Mouse (Mus musculus) erythroid progenitor cell, adult 5-6 weeks (primary cell): ENCODE results near the gene 1300017J02Rik. TPM values are rescaled to one million over a fixed set of nuclear protein-coding genes. Genes with fewer than 3 reads are reported as not detected.

Experiments
- ATAC-seq: replicated peaks from 2 replicates; pipeline ENCODE4 v1.8.0; 2016; ENCODE audit warnings: moderate number of reproducible peaks, mild to moderate bottlenecking, moderate TSS enrichment, inconsistent platforms; ENCODE audit not compliant: poor library complexity, low FRiP score, severe bottlenecking
- total RNA-seq, 2 experiments: library from RNA; stranded (forward) in 1 of 2; stranded (reverse) in 1 of 2; fragments of 150-400 nt in 1 of 2; fragments of 186-747, 209-891 nt in 1 of 2; gene quantifications; 2 replicates each; pipeline versions ENCODE4 v1.2.3 to v1.2.4; 2015 to 2017; ENCODE audit warnings: low replicate concordance in 2 of 2

Gene 1300017J02Rik
- total RNA-seq, 2 experiments from 2014 or later, result 172 to 265 TPM

DNA sequence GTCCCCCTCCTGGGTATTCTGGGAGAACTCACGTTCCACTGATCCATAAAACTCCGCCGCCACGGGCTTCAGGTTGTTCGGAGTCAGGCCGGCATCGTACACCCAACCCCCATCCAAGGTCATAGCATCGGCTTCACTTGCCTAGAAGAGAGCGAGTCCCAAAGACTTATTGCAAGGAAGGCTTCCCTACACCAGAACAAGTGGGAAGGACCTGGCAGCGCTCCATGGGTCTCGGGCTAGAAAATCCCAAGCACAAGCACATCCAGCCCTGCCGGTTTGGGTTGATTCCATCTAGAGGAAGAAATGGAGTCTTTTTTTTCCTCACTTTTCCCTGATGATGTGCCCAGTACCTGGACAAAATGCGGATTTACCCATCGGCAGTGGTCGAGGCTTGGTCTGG lies 78.1 kb downstream of the 1300017J02Rik start:
- ATAC-seq, result no peak

DNA sequence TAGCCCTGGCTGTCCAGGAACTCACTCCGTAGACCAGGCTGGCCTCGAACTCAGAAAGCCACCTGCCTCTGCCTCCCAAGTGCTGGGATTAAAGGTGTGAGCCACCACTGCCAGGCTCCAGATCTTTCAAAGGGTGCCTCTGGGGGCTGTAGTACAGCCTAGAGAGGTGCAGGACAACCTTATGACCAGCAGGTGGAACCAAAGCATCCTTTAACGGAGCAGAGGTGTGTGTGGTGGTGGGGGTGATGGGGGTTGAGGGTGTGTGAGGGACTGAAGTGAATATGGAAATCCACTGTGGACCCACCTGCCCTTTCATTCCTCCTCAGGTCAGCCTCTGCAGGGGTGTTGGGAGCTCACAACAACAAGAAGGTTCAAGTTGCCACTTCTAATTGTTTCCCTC lies 79.4 kb downstream of the 1300017J02Rik start:
- peak; percentile 65; the same call in 1 of the 2 replicates for ATAC-seq

DNA sequence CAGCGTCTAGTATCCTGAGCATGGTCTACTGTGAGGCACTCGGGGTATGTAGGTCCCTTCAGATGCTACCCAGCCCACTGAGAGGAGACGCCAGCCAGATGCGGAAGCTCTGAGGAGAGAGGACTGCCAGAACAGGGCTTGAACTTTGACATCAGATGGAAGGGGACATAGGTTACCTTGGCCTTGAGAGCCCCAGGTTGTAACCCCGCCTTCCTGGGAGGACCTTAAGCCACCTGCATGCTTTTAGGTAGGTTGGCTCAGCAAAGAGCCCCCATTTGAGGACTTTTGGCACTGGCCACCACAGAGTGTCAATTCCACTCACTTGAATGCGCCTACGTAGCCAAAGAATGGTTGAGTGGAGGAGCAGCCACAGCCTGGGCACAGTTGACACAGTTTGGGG lies 80.2 kb downstream of the 1300017J02Rik start:
- ATAC-seq, result no peak

DNA sequence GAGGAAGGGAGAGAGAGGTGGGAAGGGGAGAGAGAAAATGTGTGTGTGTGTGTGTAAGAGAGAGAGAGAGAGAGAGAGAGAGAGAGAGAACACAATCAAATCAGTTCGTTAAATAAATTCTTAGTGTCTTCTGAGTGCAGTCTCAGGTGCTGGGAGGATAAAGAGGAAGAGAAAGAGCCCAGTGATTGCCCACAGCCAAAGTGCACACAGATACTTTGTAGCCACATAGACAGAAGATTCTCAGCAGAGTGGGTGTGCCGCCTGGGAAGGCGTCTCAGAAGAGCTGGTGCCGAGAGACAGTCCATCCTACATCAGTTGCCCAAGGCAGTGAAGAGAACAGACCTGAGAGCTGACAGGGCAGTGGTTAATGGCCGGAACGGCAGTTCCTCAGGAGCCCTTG lies 90.6 kb downstream of the 1300017J02Rik start:
- ATAC-seq, result no peak

DNA sequence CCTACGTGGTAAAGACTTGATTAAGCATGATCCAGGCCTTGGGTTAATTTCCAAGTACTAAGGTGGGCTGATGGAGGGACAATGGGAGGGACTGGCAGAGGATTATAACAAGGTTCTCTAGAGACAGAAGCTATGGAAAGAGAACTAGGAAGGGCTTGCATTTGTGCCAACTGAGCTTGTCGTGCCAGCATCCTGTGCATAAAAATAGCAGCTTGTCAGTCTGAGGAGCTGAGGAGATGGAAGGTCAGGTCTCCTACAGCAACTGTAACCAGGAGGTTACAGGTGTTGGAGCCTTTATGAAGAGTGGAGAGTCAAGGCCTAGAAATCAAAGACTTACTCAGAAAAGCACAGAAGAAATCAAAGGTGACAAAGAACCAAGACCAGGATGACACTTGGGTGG lies 91.3 kb downstream of the 1300017J02Rik start:
- ATAC-seq, result no peak

DNA sequence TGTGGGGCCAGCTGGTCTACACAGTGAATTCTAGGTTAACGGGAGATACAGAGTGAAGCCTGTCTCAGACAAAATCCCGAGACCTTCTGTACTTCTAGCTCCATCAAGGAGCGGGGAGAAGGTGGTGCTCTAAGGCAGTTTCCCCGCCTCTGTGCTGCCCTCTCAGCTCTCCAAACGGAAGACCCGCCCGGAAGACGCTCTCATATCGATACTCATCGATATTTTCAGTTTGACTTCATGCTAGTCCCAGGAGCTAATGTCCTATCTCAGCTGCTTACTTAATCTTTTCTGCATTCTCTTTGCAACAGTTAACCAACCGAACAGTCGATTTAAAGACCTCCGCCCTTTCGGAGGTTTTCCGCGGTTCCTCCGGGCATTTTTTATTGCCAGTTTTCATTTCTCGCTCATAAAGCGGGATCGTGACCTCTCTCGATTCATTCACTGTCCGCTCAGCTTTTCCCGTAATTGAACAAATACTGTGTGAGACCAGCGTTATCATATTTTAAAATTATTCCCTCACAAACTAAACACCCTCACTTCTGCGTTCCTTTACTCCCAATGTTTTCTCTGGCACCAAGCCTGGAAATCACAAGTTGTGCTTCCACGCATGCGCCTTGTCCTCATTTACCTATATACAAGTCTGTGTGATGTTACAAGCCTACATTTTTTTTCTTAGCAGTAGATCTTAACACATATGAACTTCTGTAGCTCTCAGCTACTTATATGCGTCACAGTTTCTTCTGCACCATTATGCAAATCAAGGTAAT lies 92.0 kb downstream of the 1300017J02Rik start:
- no peak for ATAC-seq

DNA sequence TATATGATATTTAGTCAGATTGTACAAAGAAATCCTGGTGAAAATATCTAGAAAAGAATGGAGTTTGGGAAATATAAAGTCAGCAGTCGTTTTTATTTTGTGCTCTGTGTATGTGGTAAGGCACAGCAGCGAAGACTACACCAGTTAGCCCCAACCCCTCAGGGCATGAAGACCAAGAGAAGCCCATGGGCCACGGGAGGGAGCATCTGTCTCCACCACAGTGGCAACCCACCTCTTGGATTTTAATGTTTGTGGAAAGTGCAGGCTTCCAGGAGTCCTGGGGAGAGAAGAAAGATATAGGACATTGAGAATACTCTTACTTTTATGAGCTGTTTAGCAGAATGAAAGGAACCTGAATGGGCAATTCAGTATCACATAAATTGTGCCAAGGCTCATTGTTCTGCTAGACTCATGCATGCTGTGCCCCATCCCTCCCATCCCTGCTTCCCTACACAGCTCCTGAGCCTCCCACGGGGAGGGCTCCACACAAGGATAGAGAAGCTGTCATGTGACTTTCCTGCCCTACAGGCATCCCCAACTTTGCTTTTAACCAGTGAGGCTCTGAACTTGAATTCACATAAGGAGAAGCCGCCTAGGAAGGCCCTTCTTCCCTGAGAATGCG lies 96.0 kb downstream of the 1300017J02Rik start:
- ATAC-seq, result no peak

DNA sequence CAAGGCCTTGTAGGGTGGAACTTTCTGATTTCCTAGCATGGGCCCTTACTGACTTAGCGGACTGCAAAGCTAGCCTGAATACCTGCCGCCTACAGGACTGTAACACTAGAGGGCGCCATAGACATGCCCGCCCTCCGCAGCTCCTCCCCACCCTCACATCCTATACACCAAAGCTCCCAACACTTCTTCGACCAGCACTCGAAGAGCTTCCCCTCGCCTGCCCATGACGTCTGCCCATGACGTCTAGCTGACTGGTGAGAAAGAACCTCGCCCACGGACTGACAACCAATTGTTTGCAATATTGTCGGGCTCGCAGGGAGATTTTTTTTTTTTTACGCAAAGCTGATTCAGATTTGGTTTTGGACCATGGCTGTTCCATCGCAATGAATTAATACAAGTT lies 97.0 kb downstream of the 1300017J02Rik start:
- ATAC-seq, result peak; percentile 97

DNA sequence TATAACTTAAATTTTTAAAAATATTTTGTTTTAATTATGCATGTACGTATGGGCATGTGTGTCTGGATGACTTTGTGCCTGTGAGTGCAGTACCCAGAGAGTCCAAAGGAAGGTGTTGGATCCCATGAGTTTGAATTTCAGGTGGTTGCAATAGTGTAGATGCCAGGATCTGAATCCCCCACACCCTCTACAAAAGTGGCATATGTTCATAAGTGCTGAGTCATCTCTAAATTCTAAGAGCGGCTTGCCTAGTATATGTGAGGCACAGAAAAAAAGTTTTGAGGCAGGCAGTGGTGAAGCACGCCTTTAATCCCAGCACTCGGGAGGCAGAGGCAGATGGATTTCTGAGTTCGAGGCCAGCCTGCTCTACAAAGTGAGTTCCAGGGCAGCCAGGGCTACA lies 99.1 kb downstream of the 1300017J02Rik start:
- no peak for ATAC-seq

DNA sequence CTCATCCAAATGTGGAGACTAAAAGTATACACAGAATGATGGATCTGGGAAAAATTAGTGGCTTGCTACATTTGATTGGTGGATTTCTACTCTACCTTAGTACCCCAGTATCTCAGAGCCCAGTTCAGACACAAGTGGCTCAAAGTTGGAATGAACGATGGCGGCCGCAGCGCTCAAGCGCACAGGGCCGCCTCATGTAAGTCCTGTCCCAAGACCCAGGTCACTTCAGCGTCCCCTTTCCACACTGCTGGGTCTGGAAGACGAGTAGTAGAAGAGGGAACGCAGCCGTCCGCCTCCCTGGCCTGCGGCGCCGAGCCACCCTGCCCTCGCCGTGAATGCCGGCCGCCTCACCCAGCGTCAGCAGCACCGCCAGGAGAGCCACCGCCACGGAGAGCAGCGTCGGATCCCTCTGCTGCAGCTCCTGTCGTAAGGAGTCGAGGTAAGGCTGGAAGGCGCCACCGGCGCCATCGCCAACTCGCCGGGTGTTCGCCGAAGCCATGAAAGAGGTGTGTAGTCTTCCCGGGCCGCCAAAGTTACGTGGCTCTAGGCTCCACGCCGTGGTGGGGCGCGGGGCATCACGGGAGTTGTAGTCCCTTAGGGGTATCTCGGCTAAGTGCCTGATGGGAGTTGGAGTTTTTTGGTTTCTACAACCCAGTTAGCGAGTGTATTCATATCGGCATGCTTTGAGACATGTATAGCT lies 103.2 kb downstream of the 1300017J02Rik start, which contains the start of gene Srprb:
Gene Srprb (minus strand): TSS at position 577 of the 700 bp plus-strand sequence.
- peak; percentile 99 for ATAC-seq

Other genes starting within 250 kb of the 1300017J02Rik start
- gene Rab6b, start 193.3 kb downstream of the 1300017J02Rik start, total RNA-seq (2015; ENCODE audit: low replicate concordance), result 0.36 and 0.42 TPM in 2 replicates
- gene Rab6b, start 193.3 kb downstream of the 1300017J02Rik start, total RNA-seq (2017; ENCODE audit: low replicate concordance), result 0.61 and 0.64 TPM in 2 replicates
- gene Srprb, start 102.9 kb downstream of the 1300017J02Rik start, total RNA-seq (2015; ENCODE audit: low replicate concordance), result 4.0 and 8.0 TPM in 2 replicates
- gene Srprb, start 102.9 kb downstream of the 1300017J02Rik start, total RNA-seq (2017; ENCODE audit: low replicate concordance), result 3.6 and 4.7 TPM in 2 replicates
- gene Gm20425, start 74.8 kb downstream of the 1300017J02Rik start, total RNA-seq (2015; ENCODE audit: low replicate concordance), result not detected in 2 replicates
- gene Gm20425, start 74.8 kb downstream of the 1300017J02Rik start, total RNA-seq (2017; ENCODE audit: low replicate concordance), result 0.68 TPM in 1 of 2 replicates, not detected in the other
- 102 and 125 TPM in 2 replicates for gene Trf, start 74.6 kb downstream of the 1300017J02Rik start, total RNA-seq (2015; ENCODE audit: low replicate concordance)
- 48.3 and 79.1 TPM in 2 replicates for gene Trf, start 74.6 kb downstream of the 1300017J02Rik start, total RNA-seq (2017; ENCODE audit: low replicate concordance)
- gene Topbp1, start 133 bp upstream of the 1300017J02Rik start, total RNA-seq (2015; ENCODE audit: low replicate concordance), result 162 and 228 TPM in 2 replicates
- 128 and 142 TPM in 2 replicates for gene Topbp1, start 133 bp upstream of the 1300017J02Rik start, total RNA-seq (2017; ENCODE audit: low replicate concordance)
- gene Cdv3, start 60.8 kb upstream of the 1300017J02Rik start, total RNA-seq (2015; ENCODE audit: low replicate concordance), result 71.7 and 73.2 TPM in 2 replicates
- gene Cdv3, start 60.8 kb upstream of the 1300017J02Rik start, total RNA-seq (2017; ENCODE audit: low replicate concordance), result 92.0 and 94.8 TPM in 2 replicates
- gene Bfsp2, start 175.3 kb upstream of the 1300017J02Rik start, total RNA-seq (2015; ENCODE audit: low replicate concordance), result 1.8 and 2.1 TPM in 2 replicates
- gene Bfsp2, start 175.3 kb upstream of the 1300017J02Rik start, total RNA-seq (2017; ENCODE audit: low replicate concordance), result 5.4 TPM in 1 of 2 replicates, not detected in the other